Mouse (Mus musculus) retina, embryonic 14.5 days (tissue): Measurements from ENCODE around the gene Nbea.

Source experiments
- DNase-seq: peaks from one replicate; pipeline ENCODE4 v3.0.0-alpha.2; 2015; ENCODE audit warnings: low spot score

The Nbea gene

DNA sequence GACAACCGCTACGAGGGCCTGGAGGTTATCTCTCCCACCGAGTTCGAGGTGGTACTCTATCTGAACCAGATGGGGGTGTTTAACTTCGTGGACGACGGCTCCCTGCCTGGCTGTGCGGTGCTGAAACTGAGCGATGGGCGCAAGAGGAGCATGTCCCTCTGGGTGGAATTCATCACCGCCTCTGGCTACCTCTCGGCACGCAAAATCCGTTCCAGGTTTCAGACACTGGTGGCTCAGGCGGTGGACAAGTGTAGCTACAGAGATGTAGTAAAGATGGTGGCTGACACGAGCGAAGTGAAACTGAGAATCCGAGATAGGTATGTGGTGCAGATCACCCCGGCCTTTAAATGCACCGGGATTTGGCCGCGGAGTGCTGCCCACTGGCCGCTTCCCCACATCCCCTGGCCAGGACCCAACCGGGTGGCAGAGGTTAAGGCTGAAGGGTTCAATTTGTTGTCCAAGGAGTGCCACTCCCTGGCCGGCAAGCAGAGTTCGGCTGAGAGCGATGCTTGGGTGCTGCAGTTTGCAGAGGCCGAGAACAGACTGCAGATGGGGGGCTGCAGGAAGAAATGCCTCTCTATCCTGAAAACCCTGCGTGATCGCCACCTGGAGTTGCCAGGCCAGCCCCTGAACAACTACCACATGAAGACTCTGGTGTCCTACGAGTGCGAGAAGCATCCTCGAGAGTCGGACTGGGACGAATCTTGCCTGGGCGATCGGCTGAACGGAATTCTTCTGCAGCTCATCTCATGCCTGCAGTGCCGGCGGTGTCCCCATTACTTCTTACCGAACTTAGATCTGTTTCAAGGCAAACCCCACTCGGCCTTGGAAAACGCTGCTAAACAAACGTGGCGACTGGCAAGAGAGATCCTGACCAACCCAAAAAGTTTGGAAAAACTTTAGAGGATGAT is 400.1 kb downstream of the Nbea start:
- DNase-seq, result peak; percentile 53

GRCm38 (mm10) chr3:55782771-55783170 is 400.7 kb downstream of the Nbea start:
- no peak for DNase-seq

GRCm38 (mm10) chr3:55782056-55782687 is 401.3 kb downstream of the Nbea start, which contains the start of gene Mab21l1:
TSS of gene Mab21l1 (plus strand) at chr3:55782510.
- DNase-seq, result peak; percentile 95

- DNase-seq, result peak; percentile 32
Measured at GRCm38 (mm10) chr3:55781429-55782055, 402.0 kb downstream of the Nbea start.

DNA sequence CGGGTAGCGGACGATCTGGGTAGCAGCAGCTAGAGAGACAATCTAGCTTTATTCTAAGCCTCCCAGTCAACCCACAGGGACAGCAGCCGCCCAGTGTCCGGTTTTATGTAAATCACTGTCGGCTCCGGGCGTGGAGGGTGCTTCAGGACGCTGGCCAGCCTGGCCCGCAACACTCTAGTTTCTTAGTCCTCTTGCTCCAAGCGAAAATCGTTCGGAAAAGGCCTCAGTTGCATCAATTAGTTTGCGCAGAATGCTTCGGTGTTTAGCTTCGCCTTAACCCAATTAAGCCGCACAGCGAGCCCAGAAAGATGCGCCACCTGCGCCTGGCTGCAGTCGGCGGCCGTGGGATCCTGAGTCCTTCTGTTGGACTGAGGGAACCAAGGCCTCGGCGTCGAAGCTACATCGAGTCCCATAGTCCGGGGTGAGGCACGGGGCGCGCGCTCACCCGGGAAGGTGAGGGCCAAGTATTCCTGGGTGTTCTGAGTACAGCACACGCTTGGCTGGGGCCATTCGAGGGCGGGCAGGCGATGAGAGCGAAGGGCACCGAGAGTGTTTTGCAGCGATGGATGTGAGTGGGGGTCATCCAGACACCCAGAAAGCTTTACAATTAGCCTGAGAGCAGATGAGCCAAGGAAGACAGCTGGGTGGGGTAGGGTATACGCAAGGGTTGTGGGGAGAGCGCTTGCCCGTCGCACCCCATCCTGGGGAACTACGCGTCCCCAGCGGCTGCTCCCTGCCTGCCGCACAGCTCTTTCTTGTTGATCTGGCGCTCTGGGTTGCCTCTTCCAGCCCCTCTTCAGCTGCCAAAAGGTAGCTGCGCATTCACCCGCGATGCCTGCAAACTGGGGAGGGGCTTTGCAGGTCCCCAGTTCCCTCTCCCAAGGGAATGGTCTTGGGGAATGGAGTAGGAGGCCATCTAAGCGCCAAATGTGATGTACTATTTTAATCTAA is 403.1 kb downstream of the Nbea start:
- peak; percentile 80 for DNase-seq

- peak; percentile 68 for DNase-seq
Measured at GRCm38 (mm10) chr3:55778764-55779730, 404.5 kb downstream of the Nbea start.

GRCm38 (mm10) chr3:55777501-55777900 is 406.0 kb downstream of the Nbea start:
- peak; percentile 17 for DNase-seq

- DNase-seq, result no peak
Measured at GRCm38 (mm10) chr3:55775753-55776152, 407.7 kb downstream of the Nbea start.

DNA sequence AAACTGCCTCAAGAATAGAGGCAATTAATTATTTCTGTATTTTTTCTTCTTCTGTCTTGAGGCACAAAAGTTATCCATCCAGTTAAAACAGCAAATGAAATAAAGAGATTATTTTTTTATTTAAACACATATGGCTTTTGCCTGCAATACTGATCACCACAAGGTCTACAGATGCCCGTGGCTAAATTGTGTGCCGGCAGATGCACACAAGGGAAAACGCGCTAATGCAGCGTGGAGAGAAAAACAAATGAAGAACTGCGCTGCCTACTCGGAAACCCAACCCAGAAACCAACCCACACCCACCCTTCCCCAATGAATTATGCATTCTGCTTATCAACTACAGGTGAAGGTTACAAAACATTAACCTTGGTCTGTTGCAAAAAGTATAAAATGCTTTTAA is 408.3 kb downstream of the Nbea start:
- DNase-seq, result no peak

GRCm38 (mm10) chr3:55774203-55774602 is 409.3 kb downstream of the Nbea start:
- no peak for DNase-seq

- no peak for DNase-seq
Measured at GRCm38 (mm10) chr3:55769308-55769707, 414.2 kb downstream of the Nbea start.

- DNase-seq, result no peak
Measured at GRCm38 (mm10) chr3:55768654-55769053, 414.8 kb downstream of the Nbea start.

- DNase-seq, result no peak
Measured at GRCm38 (mm10) chr3:55763591-55763990, 419.9 kb downstream of the Nbea start.

GRCm38 (mm10) chr3:55758297-55758696 is 425.2 kb downstream of the Nbea start:
- DNase-seq, result peak; percentile 45

DNA sequence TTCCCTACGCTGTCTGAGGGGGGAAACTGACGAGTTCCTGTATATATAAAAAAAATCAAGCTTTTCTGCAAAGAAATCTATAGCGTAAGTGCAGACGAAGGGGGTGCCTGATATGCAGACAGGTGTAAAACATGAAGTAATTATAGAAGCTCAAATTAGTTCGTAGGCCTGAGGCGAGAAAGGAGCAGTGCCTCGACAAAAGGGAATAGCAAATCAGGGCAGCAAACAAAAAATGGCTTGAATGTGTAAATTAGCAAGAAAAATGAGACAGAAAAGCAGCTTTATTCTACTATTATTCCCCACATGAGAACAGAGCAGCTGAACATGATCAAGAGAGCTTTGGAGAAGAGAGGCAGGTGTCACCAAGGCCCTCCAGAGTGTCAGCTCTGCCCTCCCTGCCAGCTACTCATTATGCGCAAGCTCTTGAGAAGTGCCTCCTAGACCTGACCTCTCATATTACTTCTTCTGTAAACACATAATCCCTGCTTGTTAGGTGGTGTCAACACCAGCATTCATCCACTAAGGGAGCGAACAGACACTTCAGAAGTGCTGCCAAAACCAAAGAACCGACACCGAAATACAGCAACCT is 426.8 kb downstream of the Nbea start:
- DNase-seq, result peak; percentile 57

- peak; percentile 84 for DNase-seq
Measured at GRCm38 (mm10) chr3:55755805-55756601, 427.5 kb downstream of the Nbea start.

DNA sequence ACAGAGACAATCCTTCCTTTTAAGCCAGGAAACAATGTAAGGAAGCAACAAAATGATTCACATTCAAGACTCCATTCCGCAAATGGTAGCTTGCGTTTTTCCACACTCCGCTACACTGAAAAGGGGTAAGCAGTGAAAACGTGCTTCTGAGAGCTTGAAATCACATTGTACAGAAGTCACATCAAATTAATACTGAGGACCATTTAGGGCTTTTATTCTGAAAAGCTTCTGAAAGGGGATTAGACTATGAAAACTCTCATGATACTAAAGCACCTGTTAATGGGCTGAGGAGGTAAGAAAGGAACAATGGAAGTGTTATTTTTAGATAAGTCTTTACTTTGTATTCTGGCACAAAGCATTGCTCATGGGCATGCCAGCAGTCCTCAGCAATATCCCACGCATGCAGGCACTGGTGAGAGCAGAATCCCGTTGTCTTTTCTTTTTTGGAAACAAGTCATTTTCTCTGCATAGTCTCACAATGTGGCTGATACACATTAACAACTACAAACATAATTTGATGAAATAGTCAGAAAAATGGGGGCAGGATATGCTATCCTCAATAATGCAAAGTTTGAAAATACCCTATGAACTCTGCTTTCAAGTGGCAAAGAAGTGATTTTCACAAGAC is 428.4 kb downstream of the Nbea start:
- DNase-seq, result peak; percentile 43

DNA sequence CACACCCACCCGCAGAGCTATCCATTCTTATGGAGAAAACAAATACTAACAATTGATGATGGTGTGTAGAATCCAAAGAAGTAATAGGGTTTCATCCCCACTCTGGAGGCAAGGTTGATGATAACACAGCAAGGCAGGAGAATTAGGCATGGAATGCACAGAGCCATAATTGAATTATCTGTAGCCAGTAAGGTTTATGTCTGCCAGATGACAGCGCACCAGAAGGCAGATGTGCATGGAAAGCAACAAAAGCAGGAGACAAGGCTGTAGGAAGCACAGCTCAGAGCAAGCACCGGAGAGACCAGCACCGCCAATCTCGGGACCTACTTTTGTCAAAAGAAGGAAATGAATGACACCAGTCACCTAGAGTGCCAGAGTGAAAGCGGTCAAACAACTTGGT is 429.6 kb downstream of the Nbea start:
- DNase-seq, result peak; percentile 39

- no peak for DNase-seq
Measured at GRCm38 (mm10) chr3:55752558-55752957, 430.9 kb downstream of the Nbea start.
